Mouse (Mus musculus) B cell, adult 62 days (primary cell): Measurements from ENCODE around the gene Aanat. TPM values are rescaled to one million over a fixed set of nuclear protein-coding genes. Genes with fewer than 3 reads are reported as not detected.

Experiments
- total RNA-seq: library from RNA; stranded (reverse); gene quantifications from 4 replicates; pipeline ENCODE4 v1.2.4, GENCODE M21; 2023

The Aanat gene
- not detected in 4 replicates for total RNA-seq

GRCm38 (mm10) chr11:116586310-116586709 lies at the start of gene Aanat:
Gene Aanat, plus strand, starts transcription at chr11:116586432.

GRCm38 (mm10) chr11:116581376-116581814 lies 4.8 kb upstream of the Aanat start, which contains the start of gene Ube2o:
Gene Ube2o, minus strand, starts transcription at chr11:116581447.

GRCm38 (mm10) chr11:116626299-116627071 lies 40.3 kb downstream of the Aanat start, which contains the start of gene Rhbdf2:
Gene Rhbdf2, minus strand, starts transcription at chr11:116627019.

Other genes with a start within 250 kb of the Aanat start
- gene Rnf157, start 173.4 kb upstream of the Aanat start, total RNA-seq, result 45.1 to 57.7 TPM (median 48.2 TPM) in 4 replicates
- gene Ubald2, start 152.3 kb upstream of the Aanat start, total RNA-seq, result 75.7 to 83.7 TPM (median 81.5 TPM) in 4 replicates
- not detected in 4 replicates for gene Qrich2, start 120.2 kb upstream of the Aanat start, total RNA-seq
- gene Prpsap1, start 92.2 kb upstream of the Aanat start, total RNA-seq, result 78.9 to 96.3 TPM (median 86.4 TPM) in 4 replicates
- gene Sphk1, start 55.5 kb upstream of the Aanat start, total RNA-seq, result 0.24 to 0.78 TPM (median 0.37 TPM) in 4 replicates
- 20.7 to 31.3 TPM (median 27.4 TPM) in 4 replicates for gene Ube2o, start 5.0 kb upstream of the Aanat start, total RNA-seq
- 83.2 to 91.5 TPM (median 87.7 TPM) in 4 replicates for gene Rhbdf2, start 40.6 kb downstream of the Aanat start, total RNA-seq
- not detected in 4 replicates for gene Prcd, start 67.1 kb downstream of the Aanat start, total RNA-seq
- not detected in 4 replicates for gene Cygb, start 67.9 kb downstream of the Aanat start, total RNA-seq
- gene St6galnac1, start 189.1 kb downstream of the Aanat start, total RNA-seq, result not detected in 4 replicates
- gene Mxra7, start 241.6 kb downstream of the Aanat start, total RNA-seq, result 0.41 to 1.1 TPM in 2 of 4 replicates, not detected in the others